In the genomic region with DNA sequence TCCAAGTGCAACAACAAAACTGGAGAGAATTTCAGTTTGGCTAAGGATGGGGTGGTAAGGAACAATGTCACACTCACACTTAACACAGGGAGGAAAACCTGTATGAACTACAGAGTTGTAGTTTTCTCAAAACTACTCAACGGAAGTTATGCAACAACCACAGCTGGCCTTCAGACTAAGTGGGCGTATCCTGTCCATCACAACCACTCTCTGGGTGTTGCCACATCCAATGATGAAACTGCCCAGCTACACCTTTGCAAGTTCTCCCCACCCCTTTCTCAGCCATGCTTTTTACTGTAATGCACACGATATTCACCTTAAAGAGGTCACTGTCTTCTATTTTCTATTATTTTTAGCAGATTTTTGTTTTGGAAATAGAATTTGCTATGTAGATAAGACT, we compare ENCODE assay signal across 17 mouse cellular contexts.
"Had no signal": no experiment of that assay in that cellular context is flagged by ENCODE, and none has a peak within 500 bp of the region (broad histone marks: within the 10 kb centered on the region; RNA-seq: fewer than 3 reads in every experiment).

No protein-coding gene starts in this region.

- H3K9ac ChIP-seq: intestine, embryonic 15.5 days; liver, embryonic 15.5 days; lung, embryonic 15.5 days; midbrain, embryonic 15.5 days; neural tube, embryonic 12.5 days; stomach, embryonic 15.5 days had no signal

- H3K4me1 ChIP-seq: intestine, embryonic 15.5 days; liver, embryonic 15.5 days; lung, embryonic 15.5 days; midbrain, embryonic 15.5 days; neural tube, embryonic 12.5 days; stomach, embryonic 15.5 days had no signal

- H3K27ac ChIP-seq: intestine, embryonic 15.5 days; layer of hippocampus, adult 2 months; left cerebral cortex, adult 2 months; limb, embryonic 10.5 days; liver, embryonic 15.5 days; lung, embryonic 15.5 days; macrophage; midbrain, embryonic 15.5 days; neural tube, embryonic 12.5 days; stomach, embryonic 15.5 days had no signal

- H3K9me3 ChIP-seq: intestine, embryonic 15.5 days; limb, embryonic 10.5 days; liver, embryonic 15.5 days; lung, embryonic 15.5 days; midbrain, embryonic 15.5 days; stomach, embryonic 15.5 days had no signal

- H3K4me2 ChIP-seq: intestine, embryonic 15.5 days; liver, embryonic 15.5 days; lung, embryonic 15.5 days; midbrain, embryonic 15.5 days; neural tube, embryonic 12.5 days; stomach, embryonic 15.5 days had no signal

- H3K36me3 ChIP-seq: intestine, embryonic 15.5 days; limb, embryonic 10.5 days; liver, embryonic 15.5 days; lung, embryonic 15.5 days; midbrain, embryonic 15.5 days; neural tube, embryonic 12.5 days; stomach, embryonic 15.5 days had no signal

- ATAC-seq: intestine, embryonic 15.5 days; midbrain, embryonic 15.5 days had no signal

- DNase-seq: kidney, adult 18-20 months; kidney, postnatal 10 days; kidney, postnatal 4 days; retina, postnatal 1 day; right cerebral cortex, postnatal 14 days; thymus, adult 2 months; thymus, postnatal 25 days had no signal

- H3K27me3 ChIP-seq: intestine, embryonic 15.5 days; liver, embryonic 15.5 days; lung, embryonic 15.5 days; midbrain, embryonic 15.5 days; neural tube, embryonic 12.5 days; stomach, embryonic 15.5 days had no signal

- H3K4me3 ChIP-seq: intestine, embryonic 15.5 days; layer of hippocampus, adult 2 months; left cerebral cortex, adult 2 months; limb, embryonic 10.5 days; liver, embryonic 15.5 days; lung, embryonic 15.5 days; midbrain, embryonic 15.5 days; neural tube, embryonic 12.5 days; stomach, embryonic 15.5 days had no signal
